Mouse (Mus musculus): ENCODE data around the gene Asf1b. TPM values are rescaled to one million over a fixed set of nuclear protein-coding genes. Genes with fewer than 3 reads are reported as not detected.
"Not testable (repeated sequence)": the region's sequence is repeated elsewhere in the genome, so short reads cannot be mapped to it uniquely, and the experiment has no call there.

The Asf1b gene
- polyA plus RNA-seq, 1 experiment from 2014 or later, result 114 TPM

GRCm38 (mm10) chr8:83978200-83978599 is 22.9 kb downstream of the Asf1b start:
- Histone ChIP-seq H3K27ac (peak overlapping the region; percentile 35; the same call in 1 of the 2 replicates), H3K4me3 (replicated peaks) (no peak overlapping the region), H3K9me3 (replicated peaks) (no peaks in the 10 kb centered on the region), H3K4me1 (replicated peaks) (peaks cover 56% of the 10 kb centered on the region), H3K9ac (no peak overlapping the region), H3K4me2 (no peak overlapping the region), H3K27me3 (no peaks in the 10 kb centered on the region), H3K36me3 (peaks cover 32% of the 10 kb centered on the region)
- ATAC-seq (ENCODE audit: low read depth), result no peak
- WGBS (ENCODE audit: insufficient replicate concordance), result 72% methylated on average over 9 of the region's 9 CpGs
- no peak for DNase-seq

- no peak for ATAC-seq (ENCODE audit: low read depth)
Measured at GRCm38 (mm10) chr8:83980250-83980649, 24.9 kb downstream of the Asf1b start.

GRCm38 (mm10) chr8:83980845-83981244 is 25.5 kb downstream of the Asf1b start:
- DNase-seq (no peak), ATAC-seq (ENCODE audit: low read depth) (no peak)
- WGBS (ENCODE audit: insufficient replicate concordance), result 74% methylated on average over 8 of the region's 8 CpGs
- Histone ChIP-seq H3K4me1 (replicated peaks) (peaks cover 34% of the 10 kb centered on the region), H3K4me3 (replicated peaks) (no peak overlapping the region), H3K9me3 (replicated peaks) (no peaks in the 10 kb centered on the region), H3K27ac (no peak overlapping the region), H3K9ac (no peak overlapping the region), H3K36me3 (peaks cover 54% of the 10 kb centered on the region), H3K4me2 (no peak overlapping the region), H3K27me3 (no peaks in the 10 kb centered on the region)

More at GRCm38 (mm10) chr8:83980250-83980649, 24.9 kb downstream of the Asf1b start:
- WGBS (ENCODE audit: insufficient replicate concordance), result 71% methylated on average over 1 of the region's 1 CpGs
- Histone ChIP-seq H3K4me2 (no peak overlapping the region), H3K9me3 (replicated peaks) (no peaks in the 10 kb centered on the region), H3K4me1 (replicated peaks) (peaks cover 35% of the 10 kb centered on the region), H3K27me3 (no peaks in the 10 kb centered on the region), H3K27ac (no peak overlapping the region), H3K9ac (no peak overlapping the region), H3K36me3 (peaks cover 50% of the 10 kb centered on the region), H3K4me3 (replicated peaks) (no peak overlapping the region)
- DNase-seq, result no peak

- no peak overlapping the region for H3K9ac ChIP-seq
- peaks cover 61% of the 10 kb centered on the region for H3K36me3 ChIP-seq
- no peaks in the 10 kb centered on the region for H3K27me3 ChIP-seq
- H3K9me3 ChIP-seq (replicated peaks), result no peaks in the 10 kb centered on the region
- peaks cover 28% of the 10 kb centered on the region for H3K4me1 ChIP-seq (replicated peaks)
- no peak overlapping the region for H3K4me3 ChIP-seq (replicated peaks)
- no peak for ATAC-seq (ENCODE audit: low read depth)
- H3K27ac ChIP-seq, result no peak overlapping the region
- 85% methylated on average over 7 of the region's 7 CpGs for WGBS (ENCODE audit: insufficient replicate concordance)
- DNase-seq, result no peak
- H3K4me2 ChIP-seq, result no peak overlapping the region
Measured at GRCm38 (mm10) chr8:83981533-83981932, 26.2 kb downstream of the Asf1b start.

- no peaks in the 10 kb centered on the region for H3K27me3 ChIP-seq
- WGBS (ENCODE audit: insufficient replicate concordance), result 56% methylated on average over 4 of the region's 4 CpGs
- H3K4me3 ChIP-seq (replicated peaks), result no peak overlapping the region
- no peak overlapping the region for H3K9ac ChIP-seq
- peak; percentile 80 for ATAC-seq (ENCODE audit: low read depth)
- H3K4me2 ChIP-seq, result no peak overlapping the region
- no peaks in the 10 kb centered on the region for H3K9me3 ChIP-seq (replicated peaks)
- H3K36me3 ChIP-seq, result peaks cover 70% of the 10 kb centered on the region
- DNase-seq, result no peak
- H3K27ac ChIP-seq, result no peak overlapping the region
- peaks cover 19% of the 10 kb centered on the region for H3K4me1 ChIP-seq (replicated peaks)
Measured at GRCm38 (mm10) chr8:83982449-83982848, 27.1 kb downstream of the Asf1b start.

GRCm38 (mm10) chr8:83983222-83983621 is 27.9 kb downstream of the Asf1b start:
- peaks cover 11% of the 10 kb centered on the region for H3K4me1 ChIP-seq (replicated peaks)
- not testable (repeated sequence) for H3K4me3 ChIP-seq (replicated peaks); H3K9me3 ChIP-seq (replicated peaks); H3K9ac ChIP-seq; H3K27me3 ChIP-seq; DNase-seq; H3K4me2 ChIP-seq; ATAC-seq (ENCODE audit: low read depth); H3K27ac ChIP-seq
- WGBS (ENCODE audit: insufficient replicate concordance), result 86% methylated on average over 2 of the region's 2 CpGs
- H3K36me3 ChIP-seq, result peaks cover 78% of the 10 kb centered on the region

- H3K27ac ChIP-seq, result no peak overlapping the region
- no peaks in the 10 kb centered on the region for H3K9me3 ChIP-seq (replicated peaks)
- H3K27me3 ChIP-seq, result no peaks in the 10 kb centered on the region
- no peak for ATAC-seq (ENCODE audit: low read depth)
- H3K9ac ChIP-seq, result no peak overlapping the region
- 55% methylated on average over 7 of the region's 7 CpGs for WGBS (ENCODE audit: insufficient replicate concordance)
- H3K4me3 ChIP-seq (replicated peaks), result no peak overlapping the region
- H3K4me2 ChIP-seq, result no peak overlapping the region
- H3K4me1 ChIP-seq (replicated peaks), result peaks cover 36% of the 10 kb centered on the region
- peaks cover 75% of the 10 kb centered on the region for H3K36me3 ChIP-seq
- DNase-seq, result no peak
Measured at GRCm38 (mm10) chr8:83989243-83989642, 33.9 kb downstream of the Asf1b start.

GRCm38 (mm10) chr8:83990170-83990569 is 34.9 kb downstream of the Asf1b start:
- Histone ChIP-seq H3K36me3 (peaks cover 71% of the 10 kb centered on the region), H3K9me3 (replicated peaks) (no peaks in the 10 kb centered on the region), H3K27me3 (no peaks in the 10 kb centered on the region), H3K4me2 (no peak overlapping the region), H3K9ac (no peak overlapping the region), H3K4me3 (replicated peaks) (no peak overlapping the region), H3K4me1 (replicated peaks) (peaks cover 41% of the 10 kb centered on the region), H3K27ac (no peak overlapping the region)
- ATAC-seq (ENCODE audit: low read depth) (no peak), DNase-seq (no peak)
- 88% methylated on average over 14 of the region's 14 CpGs for WGBS (ENCODE audit: insufficient replicate concordance)

GRCm38 (mm10) chr8:83992488-83992887 is 37.2 kb downstream of the Asf1b start:
- Histone ChIP-seq H3K4me1 (replicated peaks) (peaks cover 54% of the 10 kb centered on the region), H3K9me3 (replicated peaks) (no peaks in the 10 kb centered on the region), H3K27ac (peak overlapping the region; percentile 69), H3K4me2 (peak overlapping the region; percentile 24; the same call in 1 of the 2 replicates), H3K27me3 (no peaks in the 10 kb centered on the region), H3K36me3 (peaks cover 49% of the 10 kb centered on the region), H3K9ac (peak overlapping the region; percentile 49), H3K4me3 (replicated peaks) (no peak overlapping the region)
- ATAC-seq (ENCODE audit: low read depth) (peak; percentile 62), DNase-seq (peak; percentile 53)
- WGBS (ENCODE audit: insufficient replicate concordance), result 14% methylated on average over 2 of the region's 2 CpGs

GRCm38 (mm10) chr8:83994030-83994429 is 38.7 kb downstream of the Asf1b start:
- ATAC-seq (ENCODE audit: low read depth), result no peak
- peaks cover 39% of the 10 kb centered on the region for H3K36me3 ChIP-seq
- H3K27me3 ChIP-seq, result no peaks in the 10 kb centered on the region
- 32% methylated on average over 3 of the region's 3 CpGs for WGBS (ENCODE audit: insufficient replicate concordance)
- DNase-seq, result no peak
- peak overlapping the region; percentile 25; the same call in 1 of the 2 replicates for H3K27ac ChIP-seq
- H3K4me1 ChIP-seq (replicated peaks), result peaks cover 62% of the 10 kb centered on the region
- no peak overlapping the region for H3K9ac ChIP-seq
- H3K9me3 ChIP-seq (replicated peaks), result no peaks in the 10 kb centered on the region
- no peak overlapping the region for H3K4me3 ChIP-seq (replicated peaks)
- no peak overlapping the region for H3K4me2 ChIP-seq

- peaks cover 69% of the 10 kb centered on the region for H3K4me1 ChIP-seq (replicated peaks)
- peak overlapping the region; percentile 88 for H3K4me3 ChIP-seq (replicated peaks)
- H3K9ac ChIP-seq, result peak overlapping the region; percentile 91
- DNase-seq (no peak), ATAC-seq (ENCODE audit: low read depth) (no peak)
- no peaks in the 10 kb centered on the region for H3K9me3 ChIP-seq (replicated peaks)
- no peaks in the 10 kb centered on the region for H3K27me3 ChIP-seq
- whole genome bisulfite sequencing (ENCODE audit: insufficient replicate concordance), result 38% methylated on average over 12 of the region's 12 CpGs
- peak overlapping the region; percentile 92 for H3K27ac ChIP-seq
- H3K4me2 ChIP-seq, result peak overlapping the region; percentile 97
- peaks cover 43% of the 10 kb centered on the region for H3K36me3 ChIP-seq
Measured at GRCm38 (mm10) chr8:83995973-83996372, 40.7 kb downstream of the Asf1b start.

Measured in liver, embryonic 13.5 days (tissue).